Mouse (Mus musculus) layer of hippocampus, postnatal 36 days (tissue): Measurements from ENCODE around the gene Pgm5. TPM values are rescaled to one million over a fixed set of nuclear protein-coding genes. Genes with fewer than 3 reads are reported as not detected.
A peak's percentile ranks its signal among the peaks of the same experiment; 100 is the strongest.

ENCODE experiments used
- DNase-seq, 2 experiments: peaks; one replicate each; pipeline ENCODE4 v3.0.0; 2022
- total RNA-seq, 2 experiments: library from RNA; stranded (reverse); gene quantifications; 2 replicates each; pipeline ENCODE4 v1.2.3; 2021

Pgm5 gene
- total RNA-seq, 2 experiments from 2014 or later, result 3.7 to 5.2 TPM

GRCm38 (mm10) chr19:24865436-24865835, 3.8 kb upstream of the Pgm5 start:
- DNase-seq, result no peak

DNA sequence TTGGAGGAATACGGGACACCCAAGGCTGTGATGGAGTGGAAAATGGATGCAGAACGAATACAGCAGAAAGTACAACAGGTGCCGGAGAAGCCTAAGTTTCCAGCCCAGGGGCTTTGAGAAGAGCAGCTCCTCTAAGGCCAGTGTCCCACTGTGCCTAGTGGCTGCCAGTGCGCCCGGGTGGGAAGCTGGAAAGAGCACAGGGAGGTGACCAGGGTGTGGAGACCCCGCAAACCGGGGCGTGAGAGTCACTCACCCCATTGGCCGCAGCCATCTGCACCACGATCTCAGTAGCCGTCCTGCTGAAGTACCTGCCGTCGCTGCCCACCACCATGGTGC, 411 bp downstream of the Pgm5 start:
- DNase-seq, result no peak

GRCm38 (mm10) chr19:24851456-24852315, 10.0 kb downstream of the Pgm5 start:
- peak in 1 of 2 experiments; percentile 15 for DNase-seq

DNA sequence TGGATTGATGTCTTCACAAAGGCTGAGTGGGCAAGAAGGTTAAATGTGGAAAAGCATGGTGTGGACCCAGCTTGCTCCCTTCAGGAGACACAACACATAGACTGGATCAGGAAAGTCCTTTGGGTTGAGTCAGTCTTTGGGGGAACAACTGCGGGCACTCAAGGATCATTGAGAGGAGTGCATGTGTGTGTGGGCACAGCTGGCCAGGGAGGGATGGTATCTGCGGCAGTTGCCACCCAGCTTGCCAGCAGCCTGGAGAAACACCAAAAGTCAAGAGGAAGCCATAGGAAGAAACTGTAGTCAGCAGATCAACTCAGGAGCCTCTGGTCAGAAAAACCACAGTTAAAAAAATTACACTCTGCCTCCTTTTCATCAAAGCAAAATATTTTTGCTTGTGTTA, 12.8 kb downstream of the Pgm5 start:
- DNase-seq, result no peak

- no peak for DNase-seq
Observed at GRCm38 (mm10) chr19:24848345-24848744, 13.3 kb downstream of the Pgm5 start.

- DNase-seq, result no peak
Observed at GRCm38 (mm10) chr19:24845007-24845546, 16.6 kb downstream of the Pgm5 start.

GRCm38 (mm10) chr19:24842080-24842479, 19.6 kb downstream of the Pgm5 start:
- DNase-seq, result no peak

GRCm38 (mm10) chr19:24824517-24824916, 37.1 kb downstream of the Pgm5 start:
- DNase-seq, result no peak

GRCm38 (mm10) chr19:24815661-24816221, 45.9 kb downstream of the Pgm5 start:
- DNase-seq, result no peak

DNA sequence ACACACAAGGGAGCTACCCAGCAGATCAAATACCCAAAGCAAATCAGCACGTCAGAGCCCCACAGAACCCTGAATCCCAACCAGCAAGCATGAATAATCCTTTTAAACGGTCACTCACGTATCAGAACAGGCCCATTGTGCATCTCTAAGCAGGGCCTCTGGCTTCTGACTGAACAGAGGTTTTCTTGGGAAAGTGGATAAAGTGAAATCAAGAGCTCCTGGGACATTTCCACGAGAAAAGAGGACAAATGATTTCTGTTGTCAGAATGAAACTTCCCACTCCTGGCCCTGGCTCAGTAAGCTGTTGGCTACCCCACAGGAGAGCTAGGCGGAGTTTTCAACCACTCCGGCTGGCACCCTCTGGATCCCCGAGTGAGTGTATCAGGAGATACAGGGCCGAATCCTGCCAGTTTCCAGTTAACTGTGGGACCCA, 48.8 kb downstream of the Pgm5 start:
- DNase-seq, result no peak

DNA sequence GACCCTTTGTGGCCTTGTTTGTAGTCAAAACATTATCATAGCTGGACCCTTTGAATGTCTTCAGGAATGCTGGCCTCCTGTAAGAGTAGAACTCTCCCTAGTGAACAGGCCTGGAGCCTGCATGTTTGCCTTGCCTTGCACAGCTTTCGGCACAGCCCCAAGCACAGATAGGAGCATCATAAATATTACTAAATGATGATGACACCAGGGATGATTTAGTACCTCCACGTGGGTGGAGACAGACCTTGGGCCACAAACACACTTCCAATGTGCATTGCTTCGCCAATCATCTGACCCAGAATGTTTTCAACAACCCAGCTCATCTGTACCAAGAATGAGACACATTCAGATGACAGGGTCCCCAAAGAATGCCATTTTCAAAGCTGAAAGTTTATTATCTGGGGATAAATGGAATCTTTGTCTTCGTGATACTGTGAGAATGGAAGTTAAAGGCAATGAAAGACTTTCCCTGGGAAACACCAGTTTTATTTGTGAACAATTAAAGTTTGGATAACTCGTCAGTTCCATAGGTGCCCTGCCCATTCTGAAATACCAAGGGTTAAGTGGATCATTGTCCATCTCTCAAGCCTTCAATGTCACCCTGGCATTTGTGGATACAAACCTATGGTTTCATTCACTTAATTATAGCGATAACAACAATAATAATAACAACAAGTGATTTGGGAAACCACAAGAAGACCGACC, 49.4 kb downstream of the Pgm5 start:
- DNase-seq, result no peak

- DNase-seq, result no peak
Observed at GRCm38 (mm10) chr19:24811451-24811850, 50.2 kb downstream of the Pgm5 start.

DNA sequence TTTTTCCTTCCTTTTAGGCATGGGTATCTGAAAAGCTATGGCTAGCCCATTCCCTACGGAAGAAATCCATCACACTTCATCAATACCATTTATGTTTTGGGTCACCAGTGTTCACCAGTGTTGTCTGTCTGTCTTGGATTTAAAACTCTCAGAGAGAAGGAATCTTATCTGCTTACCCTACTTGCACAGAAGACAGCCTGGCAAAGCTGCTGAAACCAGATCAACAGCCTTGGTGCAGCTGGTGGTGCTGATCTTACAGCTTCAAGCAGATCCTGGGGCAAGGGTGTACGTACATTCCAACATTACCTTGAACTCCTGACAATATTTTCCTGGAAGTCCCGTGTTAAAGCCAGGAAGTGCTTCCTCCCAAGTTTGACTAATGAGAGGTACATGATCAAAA, 55.6 kb downstream of the Pgm5 start:
- no peak for DNase-seq

DNA sequence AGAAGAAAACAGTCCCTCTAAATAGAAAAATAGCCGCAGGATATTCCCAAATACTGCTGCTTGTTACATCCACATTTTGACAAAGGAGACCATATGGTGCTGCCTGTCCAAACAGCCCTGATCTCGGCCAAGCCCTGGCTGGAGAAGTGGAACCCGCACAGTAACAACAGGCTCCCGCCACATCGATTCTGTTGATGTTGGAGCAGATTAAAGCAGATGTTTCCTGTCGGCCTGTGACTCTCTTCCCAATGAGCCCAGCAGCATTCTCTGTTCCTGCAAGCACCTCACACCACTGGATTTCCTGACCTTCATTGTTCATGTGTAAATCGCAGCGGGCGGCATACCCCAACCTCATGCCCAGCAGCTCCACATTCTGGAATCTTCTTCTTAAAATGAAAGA, 64.0 kb downstream of the Pgm5 start:
- no peak for DNase-seq

- DNase-seq, result no peak
Observed at GRCm38 (mm10) chr19:24794350-24794749, 67.3 kb downstream of the Pgm5 start.

DNA sequence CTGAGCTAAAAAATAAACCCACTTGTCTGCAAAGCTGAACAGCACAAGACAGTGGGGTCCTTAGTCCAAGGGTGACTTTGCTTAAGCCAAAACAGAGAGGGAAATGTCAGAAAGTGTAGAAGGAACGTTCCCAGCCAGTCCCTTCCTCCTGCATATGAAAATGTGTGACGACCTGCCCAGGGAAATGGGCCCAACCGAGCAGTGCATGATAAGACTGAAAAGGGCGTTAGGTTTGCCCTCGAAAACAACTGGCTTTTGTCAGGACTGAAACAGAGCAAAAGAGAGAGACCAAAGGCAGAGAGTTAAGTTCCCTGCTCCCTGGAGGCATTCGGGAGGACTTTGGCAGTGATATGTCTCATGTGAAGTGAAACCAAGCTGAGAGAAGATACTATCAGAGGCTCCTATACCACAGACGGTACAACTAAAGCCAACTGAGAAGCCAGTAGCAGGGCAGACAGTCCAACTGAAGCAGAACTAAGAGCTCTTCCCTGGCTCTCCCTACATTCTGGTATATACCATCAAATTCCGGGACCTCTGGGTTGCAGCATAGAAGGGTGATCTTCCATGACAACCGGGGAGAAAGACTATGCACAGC, 68.0 kb downstream of the Pgm5 start:
- DNase-seq, result no peak

DNA sequence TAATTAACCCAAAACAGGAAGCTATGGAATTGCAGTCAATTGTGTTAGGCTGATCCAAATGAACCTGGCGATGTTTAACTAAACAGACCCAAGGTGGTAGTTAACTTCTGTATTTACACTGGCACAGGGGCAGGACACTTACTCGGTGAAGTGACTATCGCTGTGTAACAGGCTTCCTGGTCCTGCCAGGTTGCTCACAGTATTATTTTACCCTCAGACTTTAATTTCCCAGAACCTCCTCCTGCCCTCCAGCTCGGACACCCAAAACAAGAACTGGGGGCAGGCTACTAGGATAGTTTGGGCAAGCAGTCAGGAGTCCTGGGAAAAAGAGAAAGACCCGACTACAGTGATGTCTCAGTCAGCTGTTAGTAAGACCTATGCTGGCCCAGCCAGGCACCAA, 68.8 kb downstream of the Pgm5 start:
- DNase-seq, result no peak

DNA sequence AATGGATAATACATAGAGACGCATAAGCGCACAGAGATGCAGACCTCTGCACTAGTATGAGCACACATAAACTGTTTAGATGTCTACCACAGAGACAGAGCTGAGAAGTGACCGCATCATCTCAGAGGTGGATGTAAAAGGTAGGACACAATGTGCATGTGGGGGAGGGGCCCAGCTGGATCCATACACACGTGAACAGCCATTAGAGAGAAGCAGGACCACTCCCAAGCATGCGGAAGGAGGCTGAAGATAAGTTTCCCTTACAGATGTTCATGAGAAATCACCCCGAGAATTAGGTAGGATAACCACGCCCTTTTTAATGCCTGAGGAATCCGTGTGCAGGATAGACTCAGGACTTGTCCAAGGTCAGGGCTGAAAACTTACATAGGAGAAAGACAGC, 75.8 kb downstream of the Pgm5 start:
- no peak for DNase-seq

DNA sequence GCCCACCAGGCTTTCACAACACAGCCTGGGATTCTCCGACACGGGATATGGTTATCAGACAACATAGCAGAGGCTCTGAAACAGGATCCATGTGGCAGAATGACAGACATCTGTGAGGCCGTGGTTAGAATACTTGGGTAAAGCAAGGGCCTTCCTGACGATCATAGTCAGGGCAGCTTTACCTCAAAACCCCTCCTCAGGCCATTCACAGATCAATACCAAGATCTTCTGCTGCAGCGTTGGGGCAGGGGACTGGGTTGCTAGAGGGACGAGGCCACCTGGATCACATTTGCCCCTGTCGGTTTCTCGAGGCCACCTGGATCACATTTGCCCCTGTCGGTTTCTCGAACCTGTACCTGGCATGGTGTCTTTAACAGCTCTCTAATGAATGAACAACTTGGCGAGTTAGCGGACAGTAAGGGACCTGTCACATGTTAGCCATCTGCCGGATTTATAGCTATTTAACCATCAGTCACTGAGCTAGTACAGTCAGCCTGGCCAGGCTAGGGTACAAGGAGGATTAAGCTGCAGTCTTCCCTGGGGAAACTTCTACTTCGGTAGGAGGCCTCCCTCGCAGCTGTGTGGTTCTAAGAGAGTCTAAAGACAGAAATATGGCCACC, 76.5 kb downstream of the Pgm5 start:
- no peak for DNase-seq

DNA sequence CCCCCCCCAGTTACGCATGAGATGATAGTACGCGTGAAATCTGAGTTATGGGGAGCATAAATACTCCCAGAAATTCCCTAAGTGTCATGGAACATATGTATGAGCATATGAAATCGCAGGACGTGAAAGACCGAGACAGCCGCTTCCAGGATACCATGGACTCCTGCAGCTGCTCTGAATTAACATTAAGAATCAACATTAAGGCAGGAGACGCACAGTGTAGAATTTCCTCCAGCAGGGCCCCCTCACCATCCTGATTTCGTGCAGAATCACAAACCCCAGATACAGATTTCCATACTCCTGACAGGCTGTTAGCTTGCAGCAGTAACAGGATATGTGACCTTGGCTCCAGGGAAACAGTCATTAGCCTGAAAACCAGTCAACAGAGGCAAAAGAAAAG, 77.9 kb downstream of the Pgm5 start:
- no peak for DNase-seq

DNA sequence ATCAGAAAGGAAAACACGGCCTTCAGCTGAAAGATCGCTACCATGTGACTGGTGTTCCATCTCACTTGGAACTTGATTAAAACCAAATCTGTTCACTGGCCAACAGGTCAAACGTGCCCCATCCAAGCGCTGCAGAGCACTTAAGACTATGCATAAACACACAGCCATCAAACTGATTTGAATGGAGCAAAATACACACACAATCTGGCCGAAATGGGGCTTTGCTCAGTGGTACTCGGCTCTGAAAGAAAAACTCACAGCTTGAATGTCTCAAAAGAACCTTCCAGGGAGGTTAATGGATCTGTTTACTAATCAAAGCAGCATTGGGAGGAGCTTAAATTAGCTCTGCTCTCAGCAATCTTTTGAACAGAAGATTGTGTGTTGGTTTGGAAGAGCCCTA, 81.7 kb downstream of the Pgm5 start:
- DNase-seq, result no peak

DNA sequence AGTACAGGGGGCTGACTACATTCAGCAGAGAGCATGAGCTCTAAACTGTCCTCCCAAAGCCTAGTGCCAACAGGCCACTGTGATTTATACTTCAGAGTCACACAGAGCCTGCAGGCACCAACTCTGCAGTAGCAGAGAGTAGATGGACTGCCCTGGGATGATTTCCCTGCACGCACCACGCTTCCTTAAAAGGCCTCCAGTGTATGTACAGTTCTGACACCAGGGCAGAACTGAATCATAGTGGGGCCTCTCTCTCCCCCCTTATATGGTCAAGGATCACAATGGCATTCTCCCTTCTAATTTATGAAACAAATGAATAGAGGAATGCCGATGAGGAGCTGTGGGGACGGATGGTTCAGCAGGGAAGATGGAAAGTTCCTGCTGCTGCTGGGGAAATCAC, 91.3 kb downstream of the Pgm5 start:
- no peak for DNase-seq

DNA sequence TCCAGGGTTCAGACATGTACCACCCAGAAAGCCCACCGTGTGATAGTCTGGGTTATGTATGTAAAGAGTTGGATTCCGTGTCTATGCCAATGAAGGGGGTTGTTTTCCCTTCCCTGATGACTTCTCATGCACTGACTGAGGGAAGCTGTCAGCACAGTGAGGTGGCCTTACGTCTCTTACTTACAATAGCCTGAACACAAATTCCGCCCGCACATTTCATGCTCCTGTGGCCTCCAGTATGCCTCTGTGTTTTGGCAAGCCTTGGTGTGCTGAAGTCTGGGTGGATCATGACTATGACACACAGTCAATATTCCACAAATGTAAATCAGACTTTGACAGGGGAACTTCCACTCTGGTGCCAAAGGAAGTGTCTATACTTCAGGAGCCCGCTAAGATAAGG, 94.3 kb downstream of the Pgm5 start:
- no peak for DNase-seq
